Mouse (Mus musculus) bone marrow macrophage, adult 2 months (primary cell): Measurements from ENCODE around the gene Nfe2l2.

ENCODE experiments used
- CTCF ChIP-seq: IDR thresholded peaks from 2 replicates; pipeline ENCODE4 v1.5.1; 2012; ENCODE audit warnings: low read depth, mild to moderate bottlenecking, low read length, moderate library complexity
- POLR2A ChIP-seq: IDR thresholded peaks from 2 replicates; pipeline ENCODE4 v1.6.1; 2012; ENCODE audit warnings: mild to moderate bottlenecking, low read depth, low read length, borderline replicate concordance

- TF ChIP-seq CTCF (no peak), POLR2A (no peak)
Observed at GRCm38 (mm10) chr2:75720236-75721027, 16.0 kb upstream of the Nfe2l2 start.
